Mouse (Mus musculus) cerebellum, postnatal 25 days (tissue): ENCODE measurements at regions not wholly inside any gene's neighbourhood (a gene's known extent, or its start where the extent isn't known, plus 50 kb on each side); places are given as distances from the start of the nearest gene placed in this dataset.

Experiments
- DNase-seq, 2 experiments: peaks; one replicate each; pipeline ENCODE4 v3.0.0; 2021; ENCODE audit warnings: mixed read lengths in 2 of 2

- no peak for DNase-seq
Observed at GRCm38 (mm10) chr14:72091579-72091978, 400.1 kb downstream of the Gm9195 start.

- no peak for DNase-seq
Observed at GRCm38 (mm10) chr14:72081473-72081872, 410.2 kb downstream of the Gm9195 start.

- no peak for DNase-seq
Observed at GRCm38 (mm10) chr14:72064111-72064812, 427.4 kb downstream of the Gm9195 start.

- no peak for DNase-seq
Observed at GRCm38 (mm10) chr14:72042881-72043236, 448.8 kb downstream of the Gm9195 start.

- DNase-seq = peak; percentile 29 to 49
Observed at GRCm38 (mm10) chr14:72042112-72042880, 449.3 kb downstream of the Gm9195 start.

- DNase-seq = no peak
Observed at GRCm38 (mm10) chr14:72030396-72030795, 461.2 kb downstream of the Gm9195 start.

GRCm38 (mm10) chr14:72027362-72028020 lies 464.1 kb downstream of the Gm9195 start:
- DNase-seq = no peak

- DNase-seq = no peak
Observed at GRCm38 (mm10) chr14:72004371-72004770, 487.3 kb downstream of the Gm9195 start.

GRCm38 (mm10) chr14:72002205-72003138 lies 489.2 kb downstream of the Gm9195 start:
- DNase-seq = no peak

- DNase-seq = no peak
Observed at GRCm38 (mm10) chr14:71973016-71973415, 518.6 kb downstream of the Gm9195 start.

GRCm38 (mm10) chr14:71972521-71972920 lies 519.1 kb downstream of the Gm9195 start:
- no peak for DNase-seq

GRCm38 (mm10) chr14:71967646-71968045 lies 524.0 kb downstream of the Gm9195 start:
- no peak for DNase-seq

GRCm38 (mm10) chr14:71963389-71964169 lies 528.1 kb downstream of the Gm9195 start:
- DNase-seq = no peak

GRCm38 (mm10) chr14:71948701-71949100 lies 542.9 kb downstream of the Gm9195 start:
- DNase-seq = peak; percentile 20 to 45

GRCm38 (mm10) chr14:71937157-71937485 lies 554.5 kb downstream of the Gm9195 start:
- DNase-seq = no peak

- DNase-seq = no peak
Observed at GRCm38 (mm10) chr14:71936373-71937156, 555.1 kb downstream of the Gm9195 start.

GRCm38 (mm10) chr14:71915964-71916363 lies 575.7 kb downstream of the Gm9195 start:
- no peak for DNase-seq

- DNase-seq = no peak
Observed at GRCm38 (mm10) chr14:71910936-71911335, 580.7 kb downstream of the Gm9195 start.

GRCm38 (mm10) chr14:71895468-71895867 lies 596.2 kb downstream of the Gm9195 start:
- no peak for DNase-seq

- DNase-seq = no peak
Observed at GRCm38 (mm10) chr14:71894811-71895210, 596.8 kb downstream of the Gm9195 start.

GRCm38 (mm10) chr14:71893361-71893760 lies 598.3 kb downstream of the Gm9195 start:
- DNase-seq = no peak
